In genomic region chr11:117606605-117607203, GRCm38 (mm10) we compare ENCODE assay signal across 9 mouse cellular contexts. TPM values are rescaled to one million over a fixed set of nuclear protein-coding genes. Genes with fewer than 3 reads are reported as not detected.
DNase-seq lines count a peak whose midpoint lies in the region; ATAC-seq and TF ChIP-seq lines count a peak whose summit lies in the region.
"Had no signal": no experiment of that assay in that cellular context is flagged by ENCODE, and none has a peak within 500 bp of the region (broad histone marks: within the 10 kb centered on the region; RNA-seq: fewer than 3 reads in every experiment).

No protein-coding gene starts in this region.

- no peaks in the 10 kb centered on the region for H3K36me3 ChIP-seq in heart, postnatal 0 days (replicated peaks; ENCODE audit: control insufficient read depth, insufficient read depth, low read length)
- H3K36me3 ChIP-seq in lung, postnatal 0 days (ENCODE audit: insufficient read depth, low read length): no peaks in the 10 kb centered on the region
- H3K36me3 ChIP-seq: limb, embryonic 15.5 days had no signal

- no peak overlapping the region for H3K4me2 ChIP-seq in heart, postnatal 0 days (ENCODE audit: low read depth, low read length)
- H3K4me2 ChIP-seq in lung, postnatal 0 days (replicated peaks; ENCODE audit: low read depth, low read length): no peak overlapping the region

- 10% methylated on average over 13 of the region's 13 CpGs for WGBS in heart, postnatal 0 days
- WGBS in lung, postnatal 0 days: 11% methylated on average over 13 of the region's 13 CpGs

- peak; percentile 44; the same call in 1 of the 2 replicates for ATAC-seq in heart, postnatal 0 days (ENCODE audit: insufficient read depth, low read depth)
- ATAC-seq in lung, postnatal 0 days: no peak
- ATAC-seq in erythroid progenitor cell, adult 5-6 weeks (replicated peaks; ENCODE audit: low FRiP score, poor library complexity, severe bottlenecking): no peak

- no peak overlapping the region for H3K27ac ChIP-seq in heart, postnatal 0 days (ENCODE audit: low read depth)
- H3K27ac ChIP-seq in lung, postnatal 0 days (ENCODE audit: low read length): no peak overlapping the region
- H3K27ac ChIP-seq: limb, embryonic 15.5 days had no signal

- no peak overlapping the region for H3K9ac ChIP-seq in heart, postnatal 0 days (replicated peaks; ENCODE audit: low read depth, low read length)
- H3K9ac ChIP-seq in lung, postnatal 0 days (replicated peaks; ENCODE audit: low read depth): no peak overlapping the region

- no peaks in the 10 kb centered on the region for H3K9me3 ChIP-seq in heart, postnatal 0 days (replicated peaks; ENCODE audit: control insufficient read depth, low read length)
- H3K9me3 ChIP-seq in lung, postnatal 0 days (ENCODE audit: low read length): no peaks in the 10 kb centered on the region
- H3K9me3 ChIP-seq: limb, embryonic 15.5 days had no signal

- no peak overlapping the region for H3K4me3 ChIP-seq in heart, postnatal 0 days (ENCODE audit: low read depth, low read length)
- no peak overlapping the region for H3K4me3 ChIP-seq in lung, postnatal 0 days (ENCODE audit: low read depth, low read length)
- H3K4me3 ChIP-seq: limb, embryonic 15.5 days had no signal

- no peak for TF ChIP-seq EP300 in heart, postnatal 0 days (IDR thresholded peaks at IDR 0.05; ENCODE audit: low read depth)
- TF ChIP-seq EP300 in lung, postnatal 0 days (IDR thresholded peaks at IDR 0.05): no peak

- peak; percentile 46 for DNase-seq in adrenal gland, postnatal 10 days
- DNase-seq in adrenal gland, adult 8-10 months: no peak
- peak; percentile 92 for DNase-seq in R1 (ENCODE audit: low read depth, low spot score)
- no peak for DNase-seq in heart, postnatal 0 days (ENCODE audit: low spot score)
- peak; percentile 25 for DNase-seq in lung, postnatal 0 days (ENCODE audit: low spot score)
- no peak for DNase-seq in layer of hippocampus, adult 18-20 months (ENCODE audit: low spot score in 2 of 2)
- no peak for DNase-seq in B cell, adult 2 months

- peaks cover 5% of the 10 kb centered on the region; the same call in 1 of the 2 replicates for H3K4me1 ChIP-seq in heart, postnatal 0 days (ENCODE audit: control insufficient read depth, insufficient read depth)
- peaks cover 5% of the 10 kb centered on the region; the same call in 1 of the 2 replicates for H3K4me1 ChIP-seq in lung, postnatal 0 days (ENCODE audit: insufficient read depth, low read depth, low read length)

- no peak for TF ChIP-seq CTCF in heart, postnatal 0 days (IDR thresholded peaks at IDR 0.05; ENCODE audit: low read depth)
- peak; percentile 24; the same call in 1 of the 2 replicates for TF ChIP-seq CTCF in lung, postnatal 0 days (IDR thresholded peaks at IDR 0.05)

- H3K27me3 ChIP-seq in heart, postnatal 0 days (ENCODE audit: control insufficient read depth, insufficient read depth, low read length): 0 out of 2 replicates have a peak, but pooled peaks cover 7% of the 10 kb centered on the region
- no peaks in the 10 kb centered on the region for H3K27me3 ChIP-seq in lung, postnatal 0 days (replicated peaks; ENCODE audit: insufficient read depth, low read length)
- H3K27me3 ChIP-seq: limb, embryonic 15.5 days had no signal

RNA-seq across cellular contexts. Expression of gene Tnrc6c, which starts 47.4 kb away (rescaled TPM):
- total RNA-seq in adrenal gland, postnatal 10 days (2021): 10 to 100 TPM; 20.3 to 23.7 TPM
- 10 to 100 TPM; 22.3 to 41.0 (median 31.9) TPM for total RNA-seq in adrenal gland, adult 8-10 months (2022)
- total RNA-seq in heart, postnatal 0 days (2014; rRNA removed; ENCODE audit: low replicate concordance): 24.2 and 24.4 TPM in 2 replicates
- 6.2 and 6.8 TPM in 2 replicates for polyA plus RNA-seq in heart, postnatal 0 days (2015; fragmentation: Nextera tagmentation; extraction: Ambion mirVana)
- 8.9 and 9.8 TPM in 2 replicates for polyA plus RNA-seq in lung, postnatal 0 days (2015; fragmentation: Nextera tagmentation; extraction: Ambion mirVana)
- 10.8 and 13.4 TPM in 2 replicates for total RNA-seq in erythroid progenitor cell, adult 5-6 weeks (2015; ENCODE audit: low replicate concordance)
- 11.6 and 13.9 TPM in 2 replicates for total RNA-seq in erythroid progenitor cell, adult 5-6 weeks (2017; ENCODE audit: low replicate concordance)
- 10 to 100 TPM; 66.1 to 67.7 TPM for total RNA-seq in layer of hippocampus, adult 18-20 months (2021)

Comparison
In these comparisons a context has a peak if more than half of its experiments do, and no peak if none do; other contexts are left out.
1. DNase-seq: peak in adrenal gland, postnatal 10 days (single experiment), R1 (single experiment) and lung, postnatal 0 days (single experiment); none in adrenal gland, adult 8-10 months (single experiment), heart, postnatal 0 days (single experiment), layer of hippocampus, adult 18-20 months (0 of 2) and B cell, adult 2 months (0 of 2).